Mouse (Mus musculus): ENCODE data around the gene Tdrd3.
A peak's percentile ranks its signal among the peaks of the same experiment; 100 is the strongest.

Tdrd3 gene

GRCm38 (mm10) chr14:87566211-87566610, 149.8 kb downstream of the Tdrd3 start:
- DNase-seq (ENCODE audit: low read depth, low spot score): peak; percentile 8

DNA sequence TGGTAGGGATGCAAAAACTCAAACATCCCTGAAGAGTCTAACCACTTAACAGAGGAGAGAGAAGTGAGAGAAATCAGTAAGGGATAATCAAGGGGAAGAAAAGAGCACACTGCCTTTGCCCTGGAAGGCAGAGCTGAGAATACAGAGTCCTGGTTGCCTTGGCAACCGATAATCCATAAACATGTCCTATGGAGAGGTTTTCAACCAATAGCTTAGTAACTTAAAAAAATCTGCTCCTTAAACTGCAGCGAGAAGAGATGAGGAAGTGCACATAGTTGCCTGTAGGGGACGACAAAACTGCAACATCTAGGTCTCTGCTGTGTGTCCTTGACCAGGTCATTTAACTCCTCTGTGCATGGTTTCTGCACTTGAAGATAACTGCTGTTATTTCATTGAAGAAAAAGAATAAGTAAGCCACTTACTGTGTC, 150.6 kb downstream of the Tdrd3 start:
- DNase-seq (ENCODE audit: low read depth, low spot score): no peak

- DNase-seq (ENCODE audit: low read depth, low spot score): no peak
Observed at GRCm38 (mm10) chr14:87567626-87568446, 151.4 kb downstream of the Tdrd3 start.

DNA sequence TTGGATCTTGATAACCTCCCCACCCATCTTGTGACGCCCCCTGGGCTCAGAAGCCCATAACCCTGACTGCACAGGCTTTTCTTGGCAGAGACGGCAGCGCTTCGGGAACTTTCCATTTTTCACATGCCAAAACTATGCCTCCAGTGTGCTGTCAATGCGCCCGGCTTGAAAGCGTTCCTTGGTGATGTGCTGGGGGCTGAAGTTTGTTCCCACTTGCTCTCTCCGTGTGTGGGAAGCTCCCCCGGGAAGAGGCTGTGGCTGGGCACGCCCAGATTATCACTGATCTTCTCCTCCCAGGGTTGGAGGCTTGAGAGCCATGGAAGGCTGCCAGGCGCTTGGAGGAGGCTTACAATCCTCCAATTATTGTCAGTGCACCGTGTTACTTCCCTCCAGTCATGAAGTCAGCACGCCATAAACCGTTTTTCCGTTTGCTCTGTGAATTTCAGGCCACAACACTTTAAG, 152.0 kb downstream of the Tdrd3 start:
- no peak for DNase-seq (ENCODE audit: low read depth, low spot score)

GRCm38 (mm10) chr14:87569471-87569870, 153.0 kb downstream of the Tdrd3 start:
- DNase-seq (ENCODE audit: low read depth, low spot score): no peak

DNA sequence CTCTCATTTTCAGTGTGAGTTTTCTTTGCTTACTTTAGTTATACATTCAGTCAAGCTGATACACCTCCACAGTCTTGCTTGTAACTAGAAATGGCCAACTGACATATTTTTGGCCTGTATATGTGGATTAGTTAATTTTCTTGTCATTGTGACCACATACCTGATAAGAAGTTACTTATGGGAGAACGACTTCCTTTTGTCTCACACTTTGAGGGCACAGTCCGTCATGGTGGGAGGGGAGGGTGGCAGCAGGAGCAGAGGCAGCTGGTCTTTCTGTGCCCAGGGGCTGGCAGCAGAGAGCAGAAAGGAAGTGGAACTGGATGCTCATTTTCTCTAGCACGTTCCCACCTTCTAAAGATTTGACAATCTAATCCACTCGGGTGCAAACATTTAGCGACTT, 156.0 kb downstream of the Tdrd3 start:
- DNase-seq (ENCODE audit: low read depth, low spot score): no peak

DNA sequence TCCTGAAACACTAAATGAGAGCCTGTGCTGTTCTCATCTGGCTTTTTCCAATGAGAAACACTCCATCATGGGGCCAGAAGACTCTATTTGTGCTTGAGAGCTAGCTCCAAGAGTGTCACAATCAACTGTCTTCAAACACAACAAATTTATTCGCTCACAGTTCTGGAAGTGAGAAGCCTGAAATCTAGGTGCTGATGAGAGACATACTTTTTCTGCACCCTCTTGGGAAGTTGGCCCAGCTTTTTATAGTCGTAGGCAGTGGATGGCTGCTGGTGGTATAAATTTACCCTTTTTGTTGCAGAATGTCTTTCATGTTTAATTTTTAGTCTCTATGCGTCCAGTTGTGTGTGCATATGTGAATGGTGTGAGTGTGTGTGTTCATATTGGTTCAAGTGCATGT, 166.2 kb downstream of the Tdrd3 start:
- DNase-seq (ENCODE audit: low read depth, low spot score): no peak

Measured in CD4-positive helper T cell, adult 2 months (primary cell).